Mouse (Mus musculus) stomach, postnatal 0 days (tissue): ENCODE results near the gene Olfr692.

Experiments used
- CTCF ChIP-seq: IDR thresholded peaks from 2 replicates; pipeline ENCODE4 v1.5.1; 2016; ENCODE audit warnings: antibody characterized with exemption, low read depth, mild to moderate bottlenecking, moderate library complexity
- EP300 ChIP-seq: optimal IDR thresholded peaks from 2 replicates; pipeline ENCODE3; 2016; ENCODE audit warnings: antibody characterized with exemption

DNA sequence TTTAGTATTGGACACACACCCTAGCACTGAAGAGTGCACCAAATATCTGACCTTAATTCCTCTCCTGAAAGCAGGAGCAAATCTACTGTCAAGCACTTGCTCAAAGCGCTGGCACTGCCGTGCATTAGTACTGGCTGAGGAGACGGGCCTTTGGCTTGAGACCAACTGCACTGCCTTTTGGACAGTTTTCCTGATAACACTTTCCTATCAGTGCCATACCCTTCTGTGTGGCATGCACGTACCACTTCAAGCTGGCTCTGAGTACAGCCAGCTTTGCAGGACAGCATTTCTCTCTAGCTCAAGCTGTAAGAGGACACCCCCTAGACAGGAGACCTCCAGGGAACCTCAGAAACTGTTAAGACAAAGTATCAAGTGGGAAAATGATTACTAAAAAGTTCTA is 5.5 kb downstream of the Olfr692 start:
- TF ChIP-seq CTCF, result no peak
- TF ChIP-seq EP300, result no peak
